Mouse (Mus musculus) limb, embryonic 15.5 days (tissue): ENCODE results near the gene Map6d1. TPM values are rescaled to one million over a fixed set of nuclear protein-coding genes. Genes with fewer than 3 reads are reported as not detected.

Experiments used
- ATAC-seq: fragments of 200-750 bp; cut with Nextera tagmentation; 2 replicates; pipeline ENCODE4 v1.8.0; 2017; ENCODE audit warnings: low read depth, moderate TSS enrichment; ENCODE audit not compliant: insufficient number of reproducible peaks, low FRiP score, low TSS enrichment
- H3K27ac ChIP-seq: fragments of 300-500 bp; sonication (generic); 2 replicates; pipeline ENCODE4 v1.5.1; 2015; ENCODE audit warnings: moderate library complexity, mild to moderate bottlenecking, inconsistent platforms
- H3K27me3 ChIP-seq: fragments of 300-500 bp; sonication (generic); 2 replicates; pipeline ENCODE4 v1.6.1; 2015; ENCODE audit warnings: inconsistent platforms
- H3K36me3 ChIP-seq: fragments of 300-500 bp; sonication (generic); 2 replicates; pipeline ENCODE4 v1.6.1; 2015; ENCODE audit warnings: inconsistent platforms
- H3K4me1 ChIP-seq: fragments of 300-500 bp; sonication (generic); 2 replicates; pipeline ENCODE4 v1.6.1; 2015; ENCODE audit warnings: inconsistent platforms
- H3K4me2 ChIP-seq: fragments of 300-500 bp; sonication (generic); 2 replicates; pipeline ENCODE4 v1.6.1; 2015; ENCODE audit warnings: mild to moderate bottlenecking, inconsistent platforms
- H3K4me3 ChIP-seq: fragments of 300-500 bp; sonication (generic); 2 replicates; pipeline ENCODE4 v1.5.1; 2015; ENCODE audit warnings: mild to moderate bottlenecking, inconsistent platforms
- H3K9ac ChIP-seq: fragments of 300-500 bp; sonication (generic); 2 replicates; pipeline ENCODE4 v1.6.1; 2015; ENCODE audit warnings: inconsistent platforms
- H3K9me3 ChIP-seq: fragments of 300-500 bp; sonication (generic); 2 replicates; pipeline ENCODE4 v1.6.1; 2016; ENCODE audit warnings: inconsistent platforms
- WGBS: fragments of 180-500 bp; shearing (Covaris S2); methylation state at CpG from one replicate; pipeline ENCODE4 v1.1.7; 2015; 5-methylcytosine and 5-hydroxymethylcytosine counted together
- polyA plus RNA-seq: library from polyadenylated mRNA; unstranded; fragments of >200 nt; fragmentation: Nextera tagmentation; extraction: Ambion mirVana; gene quantifications from 2 replicates; pipeline ENCODE4 v1.2.1, GENCODE M21; 2015

Map6d1 gene
- 0.60 and 0.68 TPM in 2 replicates for polyA plus RNA-seq

- H3K4me1 ChIP-seq = peaks cover 6% of the 10 kb centered on the region; the same call in 1 of the 2 replicates
- H3K36me3 ChIP-seq = no peaks in the 10 kb centered on the region
- no peaks in the 10 kb centered on the region for H3K27me3 ChIP-seq
- under 1% methylated on average over 90 of the region's 90 CpGs for WGBS
- H3K4me3 ChIP-seq = peak within 1 kb of the TSS; percentile 66
- H3K4me2 ChIP-seq = peak within 1 kb of the TSS; percentile 94
- H3K9ac ChIP-seq = peak within 1 kb of the TSS; percentile 53
- peak; percentile 55; the same call in 1 of the 2 replicates for ATAC-seq
- H3K27ac ChIP-seq = no peak within 1 kb of the TSS
- H3K9me3 ChIP-seq = no peaks in the 10 kb centered on the region
These were observed at the start of gene Map6d1 for GRCm38 (mm10) chr16:20240468-20241414. Gene Map6d1, minus strand, starts transcription at chr16:20241358.

GRCm38 (mm10) chr16:20280238-20280637 is 39.1 kb upstream of the Map6d1 start:
- Histone ChIP-seq H3K27ac (no peak overlapping the region), H3K4me3 (no peak overlapping the region), H3K9ac (no peak overlapping the region), H3K4me2 (no peak overlapping the region), H3K36me3 (peaks cover 64% of the 10 kb centered on the region), H3K9me3 (no peaks in the 10 kb centered on the region), H3K4me1 (no peaks in the 10 kb centered on the region), H3K27me3 (no peaks in the 10 kb centered on the region)
- 82% methylated on average over 4 of the region's 4 CpGs for WGBS
- ATAC-seq = no peak

GRCm38 (mm10) chr16:20279395-20279794 is 38.2 kb upstream of the Map6d1 start:
- no peak for ATAC-seq
- Histone ChIP-seq H3K27me3 (no peaks in the 10 kb centered on the region), H3K9ac (no peak overlapping the region), H3K27ac (no peak overlapping the region), H3K4me2 (no peak overlapping the region), H3K4me3 (no peak overlapping the region), H3K4me1 (no peaks in the 10 kb centered on the region), H3K36me3 (peaks cover 57% of the 10 kb centered on the region), H3K9me3 (no peaks in the 10 kb centered on the region)
- WGBS = 91% methylated on average over 5 of the region's 5 CpGs

- no peaks in the 10 kb centered on the region for H3K9me3 ChIP-seq
- H3K4me1 ChIP-seq = no peaks in the 10 kb centered on the region
- H3K27me3 ChIP-seq = no peaks in the 10 kb centered on the region
- H3K9ac ChIP-seq = no peak overlapping the region
- H3K4me3 ChIP-seq = no peak overlapping the region
- H3K36me3 ChIP-seq = peaks cover 2% of the 10 kb centered on the region; the same call in 1 of the 2 replicates
- no peak overlapping the region for H3K27ac ChIP-seq
- H3K4me2 ChIP-seq = no peak overlapping the region
- 53% methylated on average over 3 of the region's 3 CpGs for WGBS
- ATAC-seq = no peak
These were observed 31.8 kb upstream of the Map6d1 start for GRCm38 (mm10) chr16:20272994-20273393.

GRCm38 (mm10) chr16:20271339-20271738 is 30.2 kb upstream of the Map6d1 start:
- ATAC-seq = no peak
- 84% methylated on average over 4 of the region's 4 CpGs for WGBS
- H3K36me3 ChIP-seq = no peaks in the 10 kb centered on the region
- H3K27ac ChIP-seq = no peak overlapping the region
- H3K9me3 ChIP-seq = no peaks in the 10 kb centered on the region
- no peak overlapping the region for H3K4me3 ChIP-seq
- H3K9ac ChIP-seq = no peak overlapping the region
- no peak overlapping the region for H3K4me2 ChIP-seq
- no peaks in the 10 kb centered on the region for H3K27me3 ChIP-seq
- H3K4me1 ChIP-seq = no peaks in the 10 kb centered on the region

GRCm38 (mm10) chr16:20265089-20265488 is 23.9 kb upstream of the Map6d1 start:
- Histone ChIP-seq H3K27me3 (no peaks in the 10 kb centered on the region), H3K9ac (no peak overlapping the region), H3K9me3 (no peaks in the 10 kb centered on the region), H3K36me3 (no peaks in the 10 kb centered on the region), H3K4me3 (no peak overlapping the region), H3K27ac (no peak overlapping the region), H3K4me1 (no peaks in the 10 kb centered on the region), H3K4me2 (no peak overlapping the region)
- WGBS = 73% methylated on average over 7 of the region's 7 CpGs
- no peak for ATAC-seq

- no peak for ATAC-seq
- 78% methylated on average over 5 of the region's 5 CpGs for WGBS
- H3K36me3 ChIP-seq = no peaks in the 10 kb centered on the region
- no peak overlapping the region for H3K9ac ChIP-seq
- H3K4me2 ChIP-seq = no peak overlapping the region
- H3K27ac ChIP-seq = no peak overlapping the region
- no peaks in the 10 kb centered on the region for H3K4me1 ChIP-seq
- H3K9me3 ChIP-seq = no peaks in the 10 kb centered on the region
- no peaks in the 10 kb centered on the region for H3K27me3 ChIP-seq
- no peak overlapping the region for H3K4me3 ChIP-seq
These were observed 16.8 kb upstream of the Map6d1 start for GRCm38 (mm10) chr16:20257926-20258325.

- H3K36me3 ChIP-seq = no peaks in the 10 kb centered on the region
- WGBS = 87% methylated on average over 9 of the region's 9 CpGs
- ATAC-seq = no peak
- no peak overlapping the region for H3K4me2 ChIP-seq
- H3K4me1 ChIP-seq = no peaks in the 10 kb centered on the region
- H3K27me3 ChIP-seq = no peaks in the 10 kb centered on the region
- no peak overlapping the region for H3K4me3 ChIP-seq
- H3K9me3 ChIP-seq = no peaks in the 10 kb centered on the region
- no peak overlapping the region for H3K9ac ChIP-seq
- no peak overlapping the region for H3K27ac ChIP-seq
These were observed 7.5 kb upstream of the Map6d1 start for GRCm38 (mm10) chr16:20248442-20249174.

- no peaks in the 10 kb centered on the region for H3K4me1 ChIP-seq
- H3K36me3 ChIP-seq = no peaks in the 10 kb centered on the region
- no peak overlapping the region for H3K27ac ChIP-seq
- no peak for ATAC-seq
- H3K4me3 ChIP-seq = no peak overlapping the region
- H3K4me2 ChIP-seq = no peak overlapping the region
- no peaks in the 10 kb centered on the region for H3K9me3 ChIP-seq
- H3K27me3 ChIP-seq = no peaks in the 10 kb centered on the region
- H3K9ac ChIP-seq = no peak overlapping the region
These were observed 5.9 kb upstream of the Map6d1 start for GRCm38 (mm10) chr16:20247103-20247502.

GRCm38 (mm10) chr16:20238646-20239045 is 2.5 kb downstream of the Map6d1 start:
- H3K4me2 ChIP-seq = no peak overlapping the region
- 85% methylated on average over 4 of the region's 4 CpGs for WGBS
- no peak for ATAC-seq
- H3K36me3 ChIP-seq = peaks cover 9% of the 10 kb centered on the region; the same call in 1 of the 2 replicates
- H3K27me3 ChIP-seq = no peaks in the 10 kb centered on the region
- H3K4me3 ChIP-seq = no peak overlapping the region
- H3K4me1 ChIP-seq = peaks cover 6% of the 10 kb centered on the region; the same call in 1 of the 2 replicates
- H3K9me3 ChIP-seq = no peaks in the 10 kb centered on the region
- H3K27ac ChIP-seq = no peak overlapping the region
- no peak overlapping the region for H3K9ac ChIP-seq

GRCm38 (mm10) chr16:20237426-20237825 is 3.7 kb downstream of the Map6d1 start:
- Histone ChIP-seq H3K27me3 (no peaks in the 10 kb centered on the region), H3K9me3 (no peaks in the 10 kb centered on the region), H3K27ac (no peak overlapping the region), H3K36me3 (peaks cover 12% of the 10 kb centered on the region; the same call in 1 of the 2 replicates), H3K9ac (no peak overlapping the region), H3K4me1 (peaks cover 6% of the 10 kb centered on the region; the same call in 1 of the 2 replicates), H3K4me3 (no peak overlapping the region), H3K4me2 (no peak overlapping the region)
- 82% methylated on average over 4 of the region's 4 CpGs for WGBS
- ATAC-seq = no peak

GRCm38 (mm10) chr16:20234406-20234805 is 6.8 kb downstream of the Map6d1 start:
- peaks cover 39% of the 10 kb centered on the region for H3K36me3 ChIP-seq
- H3K4me2 ChIP-seq = no peak overlapping the region
- WGBS = 53% methylated on average over 4 of the region's 4 CpGs
- ATAC-seq = no peak
- H3K9me3 ChIP-seq = no peaks in the 10 kb centered on the region
- H3K4me3 ChIP-seq = no peak overlapping the region
- H3K27me3 ChIP-seq = no peaks in the 10 kb centered on the region
- H3K27ac ChIP-seq = no peak overlapping the region
- H3K9ac ChIP-seq = no peak overlapping the region
- H3K4me1 ChIP-seq = no peaks in the 10 kb centered on the region
